Mouse (Mus musculus) retina, embryonic 14.5 days (tissue): ENCODE measurements around the gene 1700018B08Rik.

Experiments
- DNase-seq: peaks from one replicate; pipeline ENCODE4 v3.0.0-alpha.2; 2015; ENCODE audit warnings: low spot score

1700018B08Rik gene

GRCm38 (mm10) chr8:121562941-121563351 is 18.8 kb upstream of the 1700018B08Rik start:
- DNase-seq = no peak

DNA sequence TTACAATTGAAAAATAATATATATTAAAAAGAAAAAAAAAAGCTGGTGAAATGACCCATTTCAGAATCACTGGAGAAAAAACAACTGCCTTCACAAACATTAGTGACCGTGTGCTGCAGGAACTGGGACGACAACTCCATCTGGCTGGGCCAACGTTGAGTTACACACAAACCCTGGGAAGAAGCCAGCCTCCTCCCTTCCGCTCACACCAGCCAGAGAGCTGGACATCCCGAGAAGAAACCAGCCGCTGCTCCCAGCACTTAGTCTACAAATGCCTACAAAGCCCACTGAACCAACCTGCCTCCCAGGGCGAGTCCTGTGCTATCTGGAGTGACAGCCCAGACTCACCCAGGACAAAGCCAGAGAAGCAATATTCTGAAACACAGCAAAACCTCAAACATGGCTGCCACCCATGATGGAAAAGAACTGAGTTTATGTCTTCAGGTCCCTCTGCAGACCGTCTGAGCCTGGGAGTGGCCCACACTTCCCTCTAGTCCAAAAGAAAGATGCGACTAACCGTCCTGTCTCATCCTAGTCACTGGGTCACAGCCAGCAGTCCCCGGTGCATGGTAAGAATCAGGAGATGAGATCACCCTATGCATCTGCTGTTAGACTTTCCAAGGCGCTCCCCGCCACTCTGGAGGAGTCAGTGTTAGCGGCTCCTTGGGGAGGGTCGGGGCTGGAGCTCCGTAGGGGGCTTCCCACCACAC is 17.7 kb upstream of the 1700018B08Rik start:
- DNase-seq = no peak

- DNase-seq = no peak
Observed at GRCm38 (mm10) chr8:121560432-121561100, 16.4 kb upstream of the 1700018B08Rik start.

- no peak for DNase-seq
Observed at GRCm38 (mm10) chr8:121559801-121560200, 15.7 kb upstream of the 1700018B08Rik start.

- no peak for DNase-seq
Observed at GRCm38 (mm10) chr8:121558538-121558937, 14.4 kb upstream of the 1700018B08Rik start.

GRCm38 (mm10) chr8:121557746-121558145 is 13.6 kb upstream of the 1700018B08Rik start:
- no peak for DNase-seq

- no peak for DNase-seq
Observed at GRCm38 (mm10) chr8:121553831-121554475, 9.8 kb upstream of the 1700018B08Rik start.

- DNase-seq = no peak
Observed at GRCm38 (mm10) chr8:121552506-121552905, 8.4 kb upstream of the 1700018B08Rik start.

- no peak for DNase-seq
Observed at GRCm38 (mm10) chr8:121551065-121551985, 7.2 kb upstream of the 1700018B08Rik start.

DNA sequence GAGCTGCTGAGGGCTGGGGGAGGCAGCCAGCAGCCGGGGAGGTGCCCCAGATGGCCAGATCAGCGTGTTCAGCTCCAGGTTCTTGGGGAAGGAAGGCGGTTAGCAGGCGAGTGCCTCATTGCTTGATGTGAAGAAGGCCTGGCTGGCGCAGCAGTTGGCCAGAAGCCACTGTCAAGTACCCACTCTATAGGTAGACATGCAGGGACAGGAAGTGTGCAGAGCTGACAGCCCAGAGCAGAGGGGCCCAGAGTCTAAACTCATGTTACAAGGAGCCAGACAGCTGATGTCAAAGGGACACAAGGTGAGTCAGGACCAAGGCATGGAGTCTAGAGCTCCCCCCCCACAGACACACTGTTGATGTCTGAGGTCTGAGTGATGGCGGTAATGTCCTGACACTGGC is 5.9 kb upstream of the 1700018B08Rik start:
- DNase-seq = no peak

GRCm38 (mm10) chr8:121547132-121547531 is 3.0 kb upstream of the 1700018B08Rik start:
- peak; percentile 93 for DNase-seq

DNA sequence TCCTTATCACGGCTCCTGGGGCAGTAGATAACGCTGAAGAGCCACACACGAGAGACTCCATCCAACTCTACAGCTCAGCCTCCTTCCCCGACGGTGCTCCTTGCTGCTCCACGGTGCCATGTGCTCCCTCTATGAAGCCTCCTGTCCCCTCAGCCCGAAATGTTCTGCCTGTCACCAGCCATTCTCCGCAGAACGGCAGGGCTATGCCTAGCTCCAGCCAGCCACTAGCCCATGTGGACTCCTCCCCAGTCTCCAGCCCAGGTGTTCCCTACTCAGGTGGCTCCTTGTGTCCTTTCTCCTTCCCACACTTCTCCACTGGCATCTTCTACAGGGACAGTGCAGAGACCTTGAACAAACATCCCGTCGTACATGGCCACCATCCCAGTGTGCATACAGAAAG is 816 bp upstream of the 1700018B08Rik start:
- DNase-seq = no peak

- no peak for DNase-seq
Observed at GRCm38 (mm10) chr8:121542901-121543300, 1.2 kb downstream of the 1700018B08Rik start.

DNA sequence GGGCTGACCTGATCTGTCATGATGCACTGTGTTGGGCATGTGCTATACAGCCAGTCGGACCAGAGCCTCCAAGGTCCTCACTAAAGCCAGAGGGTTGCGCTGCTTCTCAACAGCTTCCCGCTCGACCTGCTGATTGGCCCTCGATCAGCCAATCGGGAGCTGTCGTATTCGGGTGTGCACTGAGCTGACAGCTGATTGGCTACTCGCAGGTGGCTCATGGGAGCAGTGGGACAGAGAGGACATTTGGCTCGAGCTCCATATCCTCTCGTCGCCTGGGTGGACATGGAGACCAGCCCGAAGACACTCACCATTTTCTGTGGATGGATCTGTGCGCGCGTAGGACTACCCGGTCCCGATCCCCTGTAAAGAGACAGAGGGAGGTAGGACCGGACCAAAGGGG is 2.3 kb downstream of the 1700018B08Rik start:
- DNase-seq = no peak

GRCm38 (mm10) chr8:121532381-121532780 is 11.7 kb downstream of the 1700018B08Rik start:
- DNase-seq = peak; percentile 69

GRCm38 (mm10) chr8:121530639-121531038 is 13.5 kb downstream of the 1700018B08Rik start:
- no peak for DNase-seq

DNA sequence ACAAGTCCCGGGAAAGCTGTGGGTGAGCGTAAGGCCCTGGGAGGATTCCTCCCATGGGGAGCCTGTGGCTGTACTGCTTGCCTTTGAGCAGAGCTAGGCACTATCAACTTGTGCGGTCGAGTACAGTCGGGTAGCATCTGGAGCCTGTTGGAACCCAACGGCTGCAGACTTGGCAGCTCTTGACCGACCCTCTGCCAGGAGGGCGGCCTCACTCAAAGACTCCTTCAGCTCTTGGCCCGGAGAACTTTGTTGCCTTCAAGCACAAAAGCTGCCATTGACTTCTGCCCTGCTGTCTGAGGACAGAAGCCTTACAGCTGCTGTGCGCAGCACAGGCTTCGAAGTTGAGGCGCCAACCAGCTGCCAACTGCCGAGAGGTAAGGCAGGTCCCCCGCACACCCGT is 15.3 kb downstream of the 1700018B08Rik start:
- DNase-seq = no peak

- no peak for DNase-seq
Observed at GRCm38 (mm10) chr8:121527751-121528150, 16.4 kb downstream of the 1700018B08Rik start.

DNA sequence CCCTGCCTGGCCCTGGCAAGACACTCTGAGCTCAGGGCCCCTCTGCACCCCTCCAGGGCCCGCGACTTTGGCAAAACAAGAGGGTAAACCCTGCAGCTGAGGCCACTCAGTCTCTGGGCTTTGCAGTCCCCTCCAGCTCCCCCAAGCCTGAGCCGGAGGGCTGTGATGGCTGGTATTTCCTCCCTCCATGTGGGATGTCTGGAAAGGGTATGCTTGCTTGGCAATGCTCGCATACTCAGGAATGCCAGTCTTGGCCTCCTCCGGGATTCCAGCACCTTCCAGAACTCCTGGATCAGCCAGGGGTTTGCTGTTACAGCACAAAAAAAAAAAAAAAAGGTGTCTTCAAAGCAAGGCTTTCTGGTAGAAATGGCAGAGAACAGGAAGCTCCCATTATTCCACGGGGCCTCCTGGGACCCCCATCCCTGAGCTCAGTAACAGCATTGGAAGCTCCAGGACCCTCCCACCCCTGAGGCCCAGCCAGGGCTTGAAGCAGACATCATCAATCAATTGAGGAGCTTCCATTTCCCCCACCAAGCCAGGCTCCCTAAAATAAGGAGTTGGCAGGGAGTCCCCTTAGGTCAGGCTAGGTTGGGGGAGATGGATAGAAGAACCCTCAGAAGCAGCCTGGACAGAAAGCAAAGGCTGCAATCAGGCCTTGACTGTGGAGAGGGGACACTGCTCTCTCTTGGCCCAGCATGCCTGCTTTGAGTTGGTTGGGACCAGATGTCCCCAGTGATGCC is 17.1 kb downstream of the 1700018B08Rik start:
- DNase-seq = no peak

GRCm38 (mm10) chr8:121525111-121525818 is 18.9 kb downstream of the 1700018B08Rik start:
- no peak for DNase-seq

GRCm38 (mm10) chr8:121513429-121513828 is 30.7 kb downstream of the 1700018B08Rik start:
- DNase-seq = peak; percentile 93
